Mouse (Mus musculus): ENCODE data around the gene Ppef1.
"Not testable (repeated sequence)": the region's sequence is repeated elsewhere in the genome, so short reads cannot be mapped to it uniquely, and the experiment has no call there.

The Ppef1 gene

GRCm38 (mm10) chrX:160735650-160736049, at the start of gene Ppef1:
Gene Ppef1, minus strand, starts transcription at chrX:160735765.
- peak; percentile 11 for DNase-seq (ENCODE audit: low read depth, low spot score)

DNA sequence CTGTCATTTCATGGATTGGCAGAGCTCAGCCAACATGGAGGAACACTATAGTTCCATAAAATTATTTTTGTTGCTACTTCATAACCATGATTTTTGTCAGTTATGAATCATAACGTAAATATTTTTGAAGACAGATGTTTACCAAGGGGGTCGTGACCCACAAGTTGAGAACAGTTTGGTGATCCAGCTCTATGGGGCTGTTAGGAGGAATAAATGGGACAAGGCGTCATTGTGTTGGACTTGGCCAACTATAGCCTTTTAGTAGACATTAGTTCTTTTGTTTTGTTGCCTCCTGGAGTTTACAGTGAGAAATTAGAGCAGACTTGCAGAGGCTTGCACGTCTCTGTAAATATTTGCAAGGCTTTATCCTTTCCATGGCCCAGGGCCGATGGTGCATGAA, 46.7 kb upstream of the Ppef1 start:
- DNase-seq (ENCODE audit: low read depth, low spot score): no peak

DNA sequence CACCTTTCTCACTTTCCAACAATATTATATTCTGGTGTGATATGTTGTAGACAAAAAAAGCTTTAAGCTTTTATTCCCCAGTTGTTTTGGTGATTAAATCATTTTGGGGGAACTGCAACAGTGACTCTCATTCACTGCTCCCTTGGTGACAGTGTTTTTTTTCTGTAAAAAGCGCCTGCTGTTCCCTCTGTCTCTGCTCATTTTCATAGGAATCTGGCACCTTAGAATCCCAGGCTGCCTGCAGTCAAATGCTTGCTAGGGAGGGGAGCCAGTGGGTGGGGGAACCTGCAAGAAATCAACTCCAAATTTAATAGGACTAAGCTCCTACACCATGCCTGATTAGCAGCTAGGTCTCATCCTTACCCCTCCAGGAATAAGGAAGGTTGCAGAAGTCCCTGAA, 37.5 kb upstream of the Ppef1 start:
- no peak for DNase-seq (ENCODE audit: low read depth, low spot score)

DNA sequence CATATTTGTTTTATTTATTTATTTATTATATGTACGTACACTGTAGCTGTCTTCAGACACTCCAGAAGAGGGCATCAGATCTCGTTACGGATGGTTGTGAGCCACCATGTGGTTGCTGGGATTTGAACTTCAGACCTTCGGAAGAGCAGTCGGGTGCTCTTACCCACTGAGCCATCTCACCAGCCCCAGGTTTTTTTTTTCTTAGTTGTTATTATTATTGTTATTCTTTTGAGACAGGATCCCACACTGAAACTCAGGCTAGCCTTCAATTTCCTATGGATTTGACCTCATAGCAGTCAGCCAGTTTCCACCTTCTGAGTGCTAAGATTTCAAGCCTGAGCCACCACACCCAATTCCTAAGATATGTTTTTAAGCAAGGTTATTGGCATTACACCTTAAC, 34.1 kb upstream of the Ppef1 start:
- DNase-seq (ENCODE audit: low read depth, low spot score): not testable (repeated sequence)

DNA sequence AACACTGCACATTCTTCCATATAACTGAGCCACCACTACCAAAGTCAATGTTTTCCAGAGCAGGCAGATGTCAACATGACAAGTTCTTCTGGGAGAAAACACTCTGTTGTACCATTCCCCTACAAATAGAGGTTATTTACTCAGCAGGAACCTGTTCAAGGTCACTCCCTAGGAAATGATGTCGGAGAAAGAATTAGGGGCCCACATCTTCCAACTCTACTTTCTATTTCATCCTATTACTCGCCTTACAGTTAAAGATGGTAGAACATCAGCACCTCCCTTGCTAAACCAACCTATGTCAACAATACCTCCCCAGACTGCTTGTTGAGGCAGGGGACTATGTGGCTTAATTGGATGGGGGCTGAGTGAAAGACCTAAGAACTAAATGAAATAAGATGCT, 32.1 kb upstream of the Ppef1 start, which contains the start of gene Rs1:
Rs1 (plus strand) TSS at position 301 of the 400 bp plus-strand sequence.
- DNase-seq (ENCODE audit: low read depth, low spot score): no peak

GRCm38 (mm10) chrX:160766233-160766616, 30.7 kb upstream of the Ppef1 start:
- no peak for DNase-seq (ENCODE audit: low read depth, low spot score)

DNA sequence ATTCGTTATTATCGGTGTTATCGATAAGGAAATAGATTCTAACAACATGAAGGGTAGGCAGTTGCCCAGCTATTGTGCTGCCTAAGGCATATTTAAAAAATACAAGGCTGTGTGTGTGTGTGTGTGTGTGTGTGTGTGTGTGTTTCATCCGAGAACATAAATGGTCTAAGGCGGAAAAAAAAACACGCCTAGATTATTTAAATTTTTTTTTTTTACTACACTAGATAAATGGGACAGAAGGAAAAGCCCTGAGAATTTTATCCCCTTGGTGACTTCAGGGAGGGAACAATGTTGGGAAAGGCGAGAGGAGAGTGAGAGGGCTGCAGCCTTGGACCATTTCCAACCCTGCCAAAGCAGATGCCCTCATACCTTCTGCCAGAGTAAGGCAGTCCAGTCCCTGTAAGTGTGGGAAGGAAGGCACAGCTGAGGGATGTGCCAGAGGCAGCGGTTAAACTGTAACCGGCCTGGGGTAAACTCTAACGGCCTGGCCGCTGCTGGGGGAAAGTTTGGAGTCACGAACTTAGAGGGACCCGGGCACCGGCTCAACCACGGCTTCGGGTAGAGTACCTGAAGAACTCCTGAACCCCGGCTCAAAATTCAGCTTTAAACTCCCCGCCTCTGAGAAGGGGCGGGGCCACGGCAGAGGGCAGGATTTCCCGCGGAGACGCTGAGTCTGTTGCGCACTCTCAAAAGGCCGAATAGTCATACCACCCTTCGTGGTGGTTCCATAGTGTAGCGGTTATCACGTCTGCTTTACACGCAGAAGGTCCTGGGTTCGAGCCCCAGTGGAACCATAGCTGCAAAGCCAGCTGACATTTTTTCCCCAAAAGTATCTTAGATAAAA, 30.0 kb upstream of the Ppef1 start:
- DNase-seq (ENCODE audit: low read depth, low spot score): peak; percentile 81

GRCm38 (mm10) chrX:160750808-160751207, 15.2 kb upstream of the Ppef1 start:
- DNase-seq (ENCODE audit: low read depth, low spot score): no peak

- no peak for DNase-seq (ENCODE audit: low read depth, low spot score)
These were observed 13.1 kb upstream of the Ppef1 start for GRCm38 (mm10) chrX:160748653-160749052.

GRCm38 (mm10) chrX:160745399-160745798, 9.8 kb upstream of the Ppef1 start:
- no peak for DNase-seq (ENCODE audit: low read depth, low spot score)

DNA sequence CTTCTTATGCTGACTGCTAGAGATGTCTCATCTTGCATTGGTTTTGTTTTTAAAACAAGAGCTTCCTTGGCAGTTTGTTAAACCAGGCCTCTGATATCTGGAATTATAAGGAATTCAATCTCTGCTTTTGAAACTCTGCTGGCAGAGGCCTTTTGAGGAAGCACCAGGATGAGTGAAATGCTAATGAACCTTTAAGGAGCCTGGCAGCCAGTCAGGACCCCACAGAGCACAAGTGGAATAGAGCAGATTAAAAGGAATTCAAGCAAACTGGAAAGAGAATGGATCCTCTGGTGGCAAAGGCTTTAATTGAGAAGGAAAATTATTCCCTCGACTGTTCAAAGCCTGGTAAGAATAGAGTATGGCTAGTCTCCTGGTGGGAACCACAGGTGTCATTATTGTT, 36.4 kb downstream of the Ppef1 start:
- no peak for DNase-seq (ENCODE audit: low read depth, low spot score)

DNA sequence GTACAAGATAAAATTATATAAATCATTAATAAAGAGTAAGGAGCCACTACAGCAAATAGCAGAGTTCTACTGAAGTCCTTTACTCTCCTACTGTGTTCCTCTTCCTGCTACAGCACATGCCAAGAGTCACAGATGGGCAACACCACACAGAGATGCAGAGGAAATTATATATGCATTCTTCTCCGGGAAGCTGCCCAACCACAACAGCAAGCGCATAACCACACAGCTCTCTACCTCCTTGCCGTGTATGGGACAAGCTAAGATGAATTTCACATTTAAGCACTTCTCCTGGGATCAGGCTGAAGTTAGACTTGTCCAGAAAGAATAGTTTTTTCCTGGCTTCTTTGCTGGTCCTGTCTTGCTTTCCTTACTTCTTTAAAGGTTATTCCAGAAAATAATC, 44.0 kb downstream of the Ppef1 start:
- no peak for DNase-seq (ENCODE audit: low read depth, low spot score)

DNA sequence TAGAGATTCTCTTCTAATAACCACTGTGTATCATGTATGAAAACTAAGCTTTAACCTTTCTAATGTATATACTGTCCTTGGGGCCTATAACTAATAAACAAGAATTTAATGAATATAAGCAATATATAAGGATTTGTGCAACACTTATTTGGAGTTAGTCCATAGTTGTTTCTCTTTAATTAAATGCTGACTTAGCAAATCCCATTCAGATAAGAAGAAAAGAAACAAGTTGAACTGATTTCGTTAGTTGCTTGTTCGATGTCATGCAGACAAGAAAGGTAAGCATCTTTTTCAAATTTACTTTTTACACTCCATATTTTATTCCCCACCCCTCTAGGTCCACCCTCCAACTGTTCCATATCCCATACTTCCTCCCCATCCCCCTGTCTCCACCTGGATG, 45.5 kb downstream of the Ppef1 start:
- no peak for DNase-seq (ENCODE audit: low read depth, low spot score)

GRCm38 (mm10) chrX:160669992-160670391, 65.6 kb downstream of the Ppef1 start:
- no peak for DNase-seq (ENCODE audit: low read depth, low spot score)

DNA sequence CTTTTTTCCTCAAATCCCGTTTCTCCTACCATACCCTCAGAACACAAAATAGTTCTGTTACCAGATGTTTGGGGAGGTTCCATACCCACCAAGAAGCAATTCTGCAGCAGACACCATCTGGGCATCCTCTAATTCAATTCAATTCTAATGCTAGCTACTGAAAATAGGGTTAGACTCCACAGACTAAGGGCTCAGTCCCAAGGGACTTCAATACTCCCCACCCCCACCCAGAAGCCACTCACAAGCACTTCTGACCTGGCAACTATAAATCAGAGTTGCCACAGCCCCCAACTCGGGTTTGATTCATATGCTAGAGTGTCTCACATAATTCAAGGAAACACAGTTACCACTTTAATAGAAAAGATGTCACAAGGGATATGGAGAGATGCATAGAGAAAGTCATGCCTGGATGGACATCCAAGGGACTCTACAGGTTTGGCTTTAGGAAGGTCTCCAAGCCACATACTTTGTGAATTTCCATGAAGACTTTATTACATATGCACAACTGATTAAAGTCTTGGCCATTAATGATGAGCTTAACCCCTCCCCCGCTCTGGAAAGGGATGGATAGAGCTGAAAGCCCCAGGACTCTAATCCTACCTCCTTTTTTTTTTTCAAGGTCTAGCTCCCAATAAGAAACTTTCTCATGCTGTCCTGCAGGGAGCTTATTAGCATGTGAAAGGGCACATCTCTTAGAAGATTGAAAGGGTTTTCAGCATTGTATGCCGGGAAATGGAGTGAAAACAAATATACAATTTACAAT, 124.5 kb downstream of the Ppef1 start:
- no peak for DNase-seq (ENCODE audit: low read depth, low spot score)

DNA sequence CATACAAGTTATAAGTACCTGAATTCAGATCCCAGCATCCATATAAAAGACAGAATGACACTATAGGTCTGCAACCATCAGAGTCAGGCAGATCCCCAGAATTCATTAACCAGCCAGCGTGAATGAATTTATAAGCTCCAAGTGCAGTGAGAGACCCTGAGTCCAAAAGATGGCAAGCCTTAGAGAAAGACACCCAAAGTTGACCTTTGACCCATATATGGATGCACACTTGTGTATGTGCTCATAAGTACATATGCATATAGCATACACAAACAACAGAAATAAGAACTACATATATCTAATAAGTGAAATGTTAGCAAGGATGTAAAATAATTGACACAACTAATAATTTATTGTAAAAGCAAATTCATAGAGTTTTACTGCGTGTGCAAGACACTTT, 125.1 kb downstream of the Ppef1 start:
- DNase-seq (ENCODE audit: low read depth, low spot score): no peak

- DNase-seq (ENCODE audit: low read depth, low spot score): peak; percentile 74
These were observed 125.7 kb downstream of the Ppef1 start for GRCm38 (mm10) chrX:160609849-160610248.

DNA sequence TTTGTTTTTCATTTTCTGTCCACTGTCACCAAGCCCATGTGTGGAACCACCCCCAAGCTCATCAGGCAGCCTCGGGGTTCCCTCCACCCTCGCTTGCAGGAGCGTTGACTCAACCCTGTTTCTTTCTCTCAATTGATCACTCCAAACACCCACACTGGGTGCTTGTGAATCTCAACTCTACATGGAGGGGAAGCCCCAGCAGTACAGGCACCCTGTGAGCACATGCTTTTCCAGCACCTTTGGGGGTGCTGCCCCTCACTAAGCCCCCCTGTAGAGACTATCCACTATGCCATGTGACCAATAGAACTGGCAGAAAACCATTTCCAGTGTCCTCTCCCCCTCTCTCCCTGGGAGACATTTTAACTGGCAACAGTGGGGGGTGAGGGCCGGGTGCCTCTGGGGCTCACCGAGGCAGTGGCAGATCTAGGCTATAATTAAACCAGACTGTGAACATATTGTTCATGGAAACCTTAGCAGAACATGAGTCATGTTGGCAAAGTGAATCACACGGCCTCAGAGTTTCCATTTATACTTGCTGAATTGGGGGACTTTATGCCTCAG, 131.5 kb downstream of the Ppef1 start:
- no peak for DNase-seq (ENCODE audit: low read depth, low spot score)

- no peak for DNase-seq (ENCODE audit: low read depth, low spot score)
These were observed 132.2 kb downstream of the Ppef1 start for GRCm38 (mm10) chrX:160603316-160603715.

DNA sequence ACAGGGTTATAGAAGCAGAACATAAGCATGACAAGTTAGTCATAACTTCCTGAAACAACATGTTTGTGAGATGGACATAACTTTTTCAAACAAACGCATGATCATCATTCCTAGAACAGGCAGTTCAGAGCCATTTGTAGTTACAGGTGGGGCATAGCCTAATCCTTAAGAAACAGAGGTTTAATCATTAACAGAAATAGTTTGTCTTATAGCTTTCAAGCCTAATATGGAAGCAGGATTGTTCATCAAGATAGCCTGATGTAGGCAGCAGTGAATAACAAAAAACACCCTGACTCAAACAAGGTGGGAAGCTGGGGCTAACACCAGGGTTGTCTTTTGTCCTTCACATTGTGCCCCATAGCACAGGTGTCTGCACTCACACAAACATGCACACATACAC, 132.8 kb downstream of the Ppef1 start:
- no peak for DNase-seq (ENCODE audit: low read depth, low spot score)

GRCm38 (mm10) chrX:160601053-160601452, 134.5 kb downstream of the Ppef1 start:
- no peak for DNase-seq (ENCODE audit: low read depth, low spot score)
